Mouse (Mus musculus) liver, embryonic 14.5 days (tissue): ENCODE measurements around the gene Arpp21. TPM values are rescaled to one million over a fixed set of nuclear protein-coding genes. Genes with fewer than 3 reads are reported as not detected.

ENCODE experiments used
- ATAC-seq: fragments of 200-750 bp; cut with Nextera tagmentation; 2 replicates; pipeline ENCODE4 v1.8.0; 2017; ENCODE audit warnings: moderate number of reproducible peaks, mild to moderate bottlenecking, moderate library complexity; ENCODE audit not compliant: insufficient read depth
- DNase-seq, 3 experiments: peaks; one replicate each; pipeline ENCODE4 v3.0.0-alpha.2; 2012 to 2013; ENCODE audit warnings: low read depth in 3 of 3, low spot score in 3 of 3
- H3K27ac ChIP-seq: fragments of 300-500 bp; sonication (generic); 2 replicates; pipeline ENCODE4 v1.5.1; 2014; ENCODE audit warnings: moderate library complexity, mild to moderate bottlenecking, control low read depth, inconsistent platforms
- H3K27me3 ChIP-seq: fragments of 300-500 bp; sonication (generic); 2 replicates; pipeline ENCODE4 v1.6.1; 2014; ENCODE audit warnings: mild to moderate bottlenecking, low read length, moderate library complexity; ENCODE audit not compliant: control insufficient read depth, insufficient read depth
- H3K36me3 ChIP-seq: fragments of 300-500 bp; sonication (generic); replicated peaks from 2 replicates; pipeline ENCODE4 v1.6.1; 2014; ENCODE audit warnings: low read depth; ENCODE audit not compliant: control insufficient read depth, insufficient read depth
- H3K4me1 ChIP-seq, 2 experiments: fragments of 200-500 bp in 1 of 2; fragments of 300-500 bp in 1 of 2; sonication (generic) in 1 of 2; replicated peaks; 2 replicates each; pipeline ENCODE4 v1.6.1; 2012 to 2014; ENCODE audit warnings: antibody characterized with exemption in 1 of 2, inconsistent platforms in 1 of 2, low read length in 1 of 2; ENCODE audit not compliant: control insufficient read depth in 2 of 2, insufficient read depth in 2 of 2
- H3K4me2 ChIP-seq: fragments of 300-500 bp; sonication (generic); 2 replicates; pipeline ENCODE4 v1.6.1; 2014; ENCODE audit warnings: low read depth, mild to moderate bottlenecking, control low read depth, moderate library complexity
- H3K4me3 ChIP-seq, 2 experiments: fragments of 200-500 bp in 1 of 2; fragments of 300-500 bp in 1 of 2; sonication (generic) in 1 of 2; 2 replicates each; pipeline ENCODE4 v1.5.1; 2012 to 2014; ENCODE audit warnings: low read depth in 2 of 2, low read length in 2 of 2, mild to moderate bottlenecking in 2 of 2, control low read depth in 1 of 2, inconsistent platforms in 1 of 2, moderate library complexity in 1 of 2; ENCODE audit not compliant: insufficient read depth in 1 of 2
- H3K9ac ChIP-seq: fragments of 300-500 bp; sonication (generic); replicated peaks from 2 replicates; pipeline ENCODE4 v1.6.1; 2014; ENCODE audit warnings: mild to moderate bottlenecking, control low read depth, moderate library complexity
- H3K9me3 ChIP-seq: fragments of 300-500 bp; sonication (generic); 2 replicates; pipeline ENCODE4 v1.6.1; 2016; ENCODE audit warnings: low read length, mixed read lengths; ENCODE audit not compliant: control insufficient read depth
- CTCF ChIP-seq: IDR thresholded peaks from 2 replicates; pipeline ENCODE4 v1.5.1; 2016; ENCODE audit warnings: antibody characterized with exemption, low read depth, control low read depth
- EP300 ChIP-seq: IDR thresholded peaks from 2 replicates; pipeline ENCODE4 v1.6.1; 2016; ENCODE audit warnings: antibody characterized with exemption, low read depth
- WGBS: fragments of 180-500 bp; shearing (Covaris S2); extraction: QIAGEN DNeasy Blood & Tissue Kit; methylation state at CpG from one replicate; pipeline ENCODE4 v1.1.7; 2014; ENCODE audit not compliant: insufficient replicate concordance; 5-methylcytosine and 5-hydroxymethylcytosine counted together
- polyA plus RNA-seq, 2 experiments: library from polyadenylated mRNA; depleted of rRNA in 1 of 2; stranded (reverse) in 1 of 2; unstranded in 1 of 2; fragments of >200 nt; fragmentation: Nextera tagmentation in 1 of 2; extraction: Ambion mirVana in 1 of 2; gene quantifications; 2 replicates each; pipeline versions ENCODE4 v1.2.1 to v1.2.3; 2012 to 2014

Gene Arpp21
- polyA plus RNA-seq (2012; rRNA removed) (0.27 and 0.36 TPM in 2 replicates), polyA plus RNA-seq (2014; fragmentation: Nextera tagmentation; extraction: Ambion mirVana) (0.27 and 0.42 TPM in 2 replicates)

DNA sequence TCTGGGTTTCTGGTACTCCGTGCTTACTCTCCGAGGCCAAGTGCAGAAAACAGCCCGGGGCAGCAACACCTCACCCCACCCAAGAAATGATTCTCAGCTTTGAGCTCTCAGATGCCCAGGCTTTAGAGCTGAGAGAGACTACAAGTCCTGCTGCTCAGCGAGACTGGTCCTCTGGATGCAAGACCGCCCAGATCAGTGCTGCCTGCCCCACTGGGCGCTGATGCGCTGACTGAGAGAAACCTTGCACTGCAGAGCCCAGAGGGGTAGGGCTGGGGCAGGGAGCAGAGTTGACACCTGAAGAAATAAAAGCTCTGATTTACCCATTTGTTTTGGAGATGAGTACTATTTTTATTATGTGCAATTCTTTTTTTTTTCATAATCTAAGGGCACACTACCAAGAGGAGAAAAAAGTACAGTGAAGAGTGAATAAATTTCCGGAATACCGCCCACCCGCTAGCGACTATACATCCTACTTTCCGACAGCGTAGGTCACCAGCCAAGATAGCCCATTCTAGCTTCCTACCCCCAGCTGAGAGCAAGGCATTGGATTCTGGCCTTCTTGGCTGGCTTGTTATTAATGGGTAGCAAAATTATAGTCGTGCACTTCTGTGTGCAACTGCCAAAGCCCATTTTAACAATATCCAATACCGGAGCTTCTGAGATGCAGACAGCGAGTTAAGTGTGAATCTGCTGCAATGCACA lies at the start of gene Arpp21:
Gene Arpp21, minus strand, starts transcription at position 243 of the 702 bp plus-strand sequence.
- Histone ChIP-seq H3K27ac (no peak within 1 kb of the TSS), H3K36me3 (no peaks in the 10 kb centered on the region), H3K27me3 (peaks cover 26% of the 10 kb centered on the region), H3K9ac (no peak within 1 kb of the TSS), H3K9me3 (no peaks in the 10 kb centered on the region), H3K4me2 (peak within 1 kb of the TSS; percentile 13; the same call in 1 of the 2 replicates), H3K4me1 (no peaks in the 10 kb centered on the region), H3K4me3 (no peak within 1 kb of the TSS; a peak in 2 of 4 replicates)
- TF ChIP-seq EP300 = no peak
- no peak for TF ChIP-seq CTCF
- 27% methylated on average over 16 of the region's 16 CpGs for WGBS
- no peak for DNase-seq
- ATAC-seq = no peak

GRCm38 (mm10) chr9:112272426-112272969 lies 36.8 kb upstream of the Arpp21 start:
- Histone ChIP-seq H3K9me3 (no peaks in the 10 kb centered on the region), H3K36me3 (no peaks in the 10 kb centered on the region), H3K27ac (no peak overlapping the region), H3K9ac (no peak overlapping the region), H3K27me3 (no peaks in the 10 kb centered on the region), H3K4me1 (no peaks in the 10 kb centered on the region), H3K4me3 (no peak overlapping the region), H3K4me2 (no peak overlapping the region)
- no peak for DNase-seq
- ATAC-seq = no peak
- TF ChIP-seq EP300 = no peak
- TF ChIP-seq CTCF = no peak
- WGBS = 62% methylated on average over 8 of the region's 8 CpGs

GRCm38 (mm10) chr9:112264982-112265641 lies 29.4 kb upstream of the Arpp21 start:
- 20% methylated on average over 4 of the region's 4 CpGs for WGBS
- peak; percentile 40 to 50 (median 45) for DNase-seq
- no peak overlapping the region for H3K4me2 ChIP-seq
- ATAC-seq = peak; percentile 91
- H3K4me3 ChIP-seq = no peak overlapping the region
- no peaks in the 10 kb centered on the region for H3K9me3 ChIP-seq
- peaks cover 0 to 2% of the 10 kb centered on the region in 2 experiments; a peak in 2 of 4 replicates for H3K4me1 ChIP-seq
- no peak overlapping the region for H3K9ac ChIP-seq
- no peak overlapping the region for H3K27ac ChIP-seq
- no peaks in the 10 kb centered on the region for H3K36me3 ChIP-seq
- no peaks in the 10 kb centered on the region for H3K27me3 ChIP-seq
- TF ChIP-seq CTCF = no peak
- TF ChIP-seq EP300 = peak; percentile 68

GRCm38 (mm10) chr9:112261986-112262901 lies 26.5 kb upstream of the Arpp21 start:
- 73% methylated on average over 16 of the region's 16 CpGs for WGBS
- H3K27me3 ChIP-seq = no peaks in the 10 kb centered on the region
- no peak overlapping the region for H3K9ac ChIP-seq
- ATAC-seq = no peak
- no peaks in the 10 kb centered on the region for H3K36me3 ChIP-seq
- no peaks in the 10 kb centered on the region for H3K9me3 ChIP-seq
- H3K4me3 ChIP-seq = no peak overlapping the region
- H3K4me2 ChIP-seq = no peak overlapping the region
- TF ChIP-seq EP300 = no peak
- TF ChIP-seq CTCF = no peak
- peaks cover 0 to 2% of the 10 kb centered on the region in 2 experiments; a peak in 2 of 4 replicates for H3K4me1 ChIP-seq
- no peak for DNase-seq
- no peak overlapping the region for H3K27ac ChIP-seq
